Mouse (Mus musculus) hindbrain, embryonic 11.5 days (tissue): ENCODE measurements around the gene Erich2. TPM values are rescaled to one million over a fixed set of nuclear protein-coding genes. Genes with fewer than 3 reads are reported as not detected.

Experiments used
- ATAC-seq: fragments of 200-750 bp; cut with Nextera tagmentation; 2 replicates; pipeline ENCODE4 v1.8.0; 2017; ENCODE audit warnings: mild to moderate bottlenecking, moderate TSS enrichment, moderate library complexity; ENCODE audit not compliant: low FRiP score
- DNase-seq: peaks from one replicate; pipeline ENCODE4 v3.0.0-alpha.2; 2015; ENCODE audit warnings: low spot score
- H3K27ac ChIP-seq: fragments of 300-500 bp; sonication (generic); 2 replicates; pipeline ENCODE4 v1.5.1; 2014; ENCODE audit warnings: mild to moderate bottlenecking, low read depth, low read length
- H3K27me3 ChIP-seq: fragments of 300-500 bp; sonication (generic); 2 replicates; pipeline ENCODE4 v1.6.1; 2014; ENCODE audit warnings: mild to moderate bottlenecking, low read length, moderate library complexity, mixed read lengths; ENCODE audit not compliant: control insufficient read depth, insufficient read depth
- H3K36me3 ChIP-seq: fragments of 300-500 bp; sonication (generic); 2 replicates; pipeline ENCODE4 v1.6.1; 2014; ENCODE audit warnings: mild to moderate bottlenecking, low read length, moderate library complexity, mixed read lengths; ENCODE audit not compliant: control insufficient read depth, insufficient read depth
- H3K4me1 ChIP-seq: fragments of 300-500 bp; sonication (generic); replicated peaks from 2 replicates; pipeline ENCODE4 v1.6.1; 2014; ENCODE audit warnings: low read length, mixed read lengths; ENCODE audit not compliant: control insufficient read depth, insufficient read depth
- H3K4me2 ChIP-seq: fragments of 300-500 bp; sonication (generic); replicated peaks from 2 replicates; pipeline ENCODE4 v1.6.1; 2014; ENCODE audit warnings: mild to moderate bottlenecking, low read depth, low read length
- H3K4me3 ChIP-seq: fragments of 300-500 bp; sonication (generic); 2 replicates; pipeline ENCODE4 v1.5.1; 2014; ENCODE audit warnings: low read depth, low read length
- H3K9ac ChIP-seq: fragments of 300-500 bp; sonication (generic); 2 replicates; pipeline ENCODE4 v1.6.1; 2014; ENCODE audit warnings: low read depth, low read length
- H3K9me3 ChIP-seq: fragments of 300-500 bp; sonication (generic); 2 replicates; pipeline ENCODE4 v1.6.1; 2016; ENCODE audit warnings: low read length; ENCODE audit not compliant: control insufficient read depth
- WGBS: fragments of 180-500 bp; shearing (Covaris S2); extraction: QIAGEN DNeasy Blood & Tissue Kit; methylation state at CpG from one replicate; pipeline ENCODE4 v1.1.7; 2014; 5-methylcytosine and 5-hydroxymethylcytosine counted together
- polyA plus RNA-seq: library from polyadenylated mRNA; unstranded; fragments of >200 nt; fragmentation: Nextera tagmentation; extraction: Ambion mirVana; gene quantifications from 2 replicates; pipeline ENCODE4 v1.2.1, GENCODE M21; 2014

Erich2 gene
- polyA plus RNA-seq, 1 experiment from 2014 or later = 2.1 TPM

- Histone ChIP-seq H3K9me3 (no peaks in the 10 kb centered on the region), H3K27me3 (peaks cover 96% of the 10 kb centered on the region), H3K27ac (peak overlapping the region; percentile 63), H3K36me3 (no peaks in the 10 kb centered on the region), H3K9ac (peak overlapping the region; percentile 55), H3K4me1 (peaks cover 9% of the 10 kb centered on the region), H3K4me2 (peak overlapping the region; percentile 25), H3K4me3 (peak overlapping the region; percentile 41; the same call in 1 of the 2 replicates)
- DNase-seq (peak; percentile 52), ATAC-seq (no peak)
- WGBS = 5% methylated on average over 15 of the region's 15 CpGs
Measured at GRCm38 (mm10) chr2:70564646-70565315, 56.2 kb downstream of the Erich2 start.

DNA sequence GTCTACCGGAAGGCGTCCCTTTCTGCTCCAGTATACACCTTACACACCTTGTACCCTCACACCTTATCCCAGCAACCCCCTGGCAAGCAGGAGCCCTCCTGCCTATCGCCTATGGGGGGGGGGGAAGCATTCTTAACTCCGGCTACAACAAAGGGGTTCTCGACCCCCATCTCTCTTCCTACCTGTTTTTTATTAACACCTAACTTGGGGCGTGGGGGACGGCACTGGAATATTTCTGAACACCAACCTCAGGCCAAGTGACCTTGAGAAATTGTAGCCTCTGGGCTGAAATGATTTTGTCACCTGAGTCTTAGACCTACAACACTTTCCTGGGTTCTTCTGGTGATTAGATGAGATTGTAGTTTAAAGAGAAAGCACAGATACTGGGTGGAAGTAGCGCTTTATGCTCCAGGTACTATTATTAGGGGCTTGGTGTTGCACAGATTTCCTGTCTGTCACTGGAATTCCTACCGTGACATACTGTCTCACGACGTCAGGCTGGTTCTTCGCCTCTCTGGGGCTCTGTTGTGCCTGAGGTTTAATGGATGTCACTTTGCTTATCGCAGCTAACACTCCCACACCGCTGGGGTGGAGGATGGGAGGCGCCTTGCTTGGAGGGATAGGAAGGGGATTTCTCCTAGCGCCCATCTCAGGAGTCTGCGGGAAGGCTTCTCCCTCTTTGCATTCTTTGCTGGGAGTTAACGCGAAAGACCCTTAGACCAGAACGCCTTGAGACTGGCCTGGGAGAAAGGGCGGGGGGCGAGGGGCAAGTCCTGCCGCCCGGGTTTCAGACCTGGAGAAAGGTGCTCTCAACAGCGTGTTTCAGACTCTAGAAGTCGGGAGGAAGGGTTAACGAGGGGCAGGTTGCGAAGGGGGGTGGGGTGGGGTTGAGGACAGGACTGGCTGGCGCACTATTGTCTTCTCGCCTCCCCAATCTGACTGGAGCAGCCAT is 57.3 kb downstream of the Erich2 start:
- WGBS = 3% methylated on average over 30 of the region's 30 CpGs
- Histone ChIP-seq H3K9ac (peak overlapping the region; percentile 52), H3K27ac (peak overlapping the region; percentile 63), H3K4me3 (peak overlapping the region; percentile 18), H3K9me3 (no peaks in the 10 kb centered on the region), H3K4me2 (peak overlapping the region; percentile 30), H3K27me3 (peaks cover 90% of the 10 kb centered on the region), H3K36me3 (no peaks in the 10 kb centered on the region), H3K4me1 (peaks cover 9% of the 10 kb centered on the region)
- DNase-seq (peak; percentile 61), ATAC-seq (no peak)

- WGBS = 2% methylated on average over 18 of the region's 18 CpGs
- Histone ChIP-seq H3K4me1 (peaks cover 9% of the 10 kb centered on the region), H3K36me3 (no peaks in the 10 kb centered on the region), H3K27ac (peak overlapping the region; percentile 79), H3K9me3 (no peaks in the 10 kb centered on the region), H3K9ac (peak overlapping the region; percentile 52), H3K27me3 (peaks cover 90% of the 10 kb centered on the region), H3K4me3 (peak overlapping the region; percentile 18), H3K4me2 (peak overlapping the region; percentile 30)
- DNase-seq = peak; percentile 51
- ATAC-seq = 0 out of 2 replicates have a peak, but pooled peaks have one; percentile 26
Measured at GRCm38 (mm10) chr2:70566603-70566981, 58.0 kb downstream of the Erich2 start.

GRCm38 (mm10) chr2:70567071-70567681 is 58.6 kb downstream of the Erich2 start:
- ATAC-seq (peak; percentile 36; the same call in 1 of the 2 replicates), DNase-seq (peak; percentile 76)
- H3K27me3 ChIP-seq = peaks cover 86% of the 10 kb centered on the region
- H3K9ac ChIP-seq = peak overlapping the region; percentile 52; the same call in 1 of the 2 replicates
- H3K9me3 ChIP-seq = no peaks in the 10 kb centered on the region
- H3K4me2 ChIP-seq = peak overlapping the region; percentile 30
- no peaks in the 10 kb centered on the region for H3K36me3 ChIP-seq
- peak overlapping the region; percentile 18 for H3K4me3 ChIP-seq
- peaks cover 9% of the 10 kb centered on the region; the same call in 1 of the 2 replicates for H3K4me1 ChIP-seq
- peak overlapping the region; percentile 79 for H3K27ac ChIP-seq
- 1% methylated on average over 23 of the region's 23 CpGs for WGBS

- Histone ChIP-seq H3K4me1 (peaks cover 9% of the 10 kb centered on the region; the same call in 1 of the 2 replicates), H3K9me3 (no peaks in the 10 kb centered on the region), H3K36me3 (no peaks in the 10 kb centered on the region), H3K4me3 (peak overlapping the region; percentile 18), H3K27me3 (peaks cover 84% of the 10 kb centered on the region), H3K4me2 (peak overlapping the region; percentile 30), H3K27ac (peak overlapping the region; percentile 79), H3K9ac (no peak overlapping the region)
- ATAC-seq (peak; percentile 36; the same call in 1 of the 2 replicates), DNase-seq (peak; percentile 48)
- 1% methylated on average over 12 of the region's 12 CpGs for WGBS
Measured at GRCm38 (mm10) chr2:70567682-70568077, 59.1 kb downstream of the Erich2 start.

GRCm38 (mm10) chr2:70568198-70568941 is 59.8 kb downstream of the Erich2 start:
- under 1% methylated on average over 34 of the region's 34 CpGs for WGBS
- Histone ChIP-seq H3K36me3 (no peaks in the 10 kb centered on the region), H3K9ac (0 out of 2 replicates have a peak overlapping the region, but pooled peaks have one; percentile 1), H3K27ac (peak overlapping the region; percentile 79), H3K4me2 (peak overlapping the region; percentile 30), H3K4me3 (peak overlapping the region; percentile 18), H3K9me3 (no peaks in the 10 kb centered on the region), H3K4me1 (peaks cover 9% of the 10 kb centered on the region; the same call in 1 of the 2 replicates), H3K27me3 (peaks cover 79% of the 10 kb centered on the region)
- DNase-seq = peak; percentile 65
- peak; percentile 58 for ATAC-seq

GRCm38 (mm10) chr2:70571698-70572097 is 63.1 kb downstream of the Erich2 start:
- WGBS = 70% methylated on average over 4 of the region's 4 CpGs
- Histone ChIP-seq H3K27me3 (peaks cover 46% of the 10 kb centered on the region), H3K9me3 (no peaks in the 10 kb centered on the region), H3K4me1 (peaks cover 7% of the 10 kb centered on the region; the same call in 1 of the 2 replicates), H3K4me2 (no peak overlapping the region), H3K36me3 (no peaks in the 10 kb centered on the region), H3K4me3 (no peak overlapping the region), H3K9ac (no peak overlapping the region), H3K27ac (no peak overlapping the region)
- ATAC-seq (no peak), DNase-seq (no peak)

- no peaks in the 10 kb centered on the region for H3K36me3 ChIP-seq
- H3K4me3 ChIP-seq = no peak overlapping the region
- no peak for DNase-seq
- peaks cover 4% of the 10 kb centered on the region; the same call in 1 of the 2 replicates for H3K4me1 ChIP-seq
- no peak overlapping the region for H3K27ac ChIP-seq
- no peak for ATAC-seq
- H3K9me3 ChIP-seq = no peaks in the 10 kb centered on the region
- no peak overlapping the region for H3K9ac ChIP-seq
- H3K27me3 ChIP-seq = peaks cover 40% of the 10 kb centered on the region
- 55% methylated on average over 9 of the region's 9 CpGs for WGBS
- H3K4me2 ChIP-seq = no peak overlapping the region
Measured at GRCm38 (mm10) chr2:70572251-70572650, 63.6 kb downstream of the Erich2 start.
